Mouse (Mus musculus) CD4-positive, CD25-positive, alpha-beta regulatory T cell, adult 9 weeks (primary cell): ENCODE measurements around the gene Cd44. TPM values are rescaled to one million over a fixed set of nuclear protein-coding genes. Genes with fewer than 3 reads are reported as not detected.

Experiments used
- polyA plus RNA-seq: library from polyadenylated mRNA; unstranded; fragments of 100-300 nt; shearing (Covaris generic); gene quantifications from one replicate; pipeline ENCODE4 v1.2.1, GENCODE M21; 2017

Cd44 gene
- 79.0 TPM for polyA plus RNA-seq

DNA sequence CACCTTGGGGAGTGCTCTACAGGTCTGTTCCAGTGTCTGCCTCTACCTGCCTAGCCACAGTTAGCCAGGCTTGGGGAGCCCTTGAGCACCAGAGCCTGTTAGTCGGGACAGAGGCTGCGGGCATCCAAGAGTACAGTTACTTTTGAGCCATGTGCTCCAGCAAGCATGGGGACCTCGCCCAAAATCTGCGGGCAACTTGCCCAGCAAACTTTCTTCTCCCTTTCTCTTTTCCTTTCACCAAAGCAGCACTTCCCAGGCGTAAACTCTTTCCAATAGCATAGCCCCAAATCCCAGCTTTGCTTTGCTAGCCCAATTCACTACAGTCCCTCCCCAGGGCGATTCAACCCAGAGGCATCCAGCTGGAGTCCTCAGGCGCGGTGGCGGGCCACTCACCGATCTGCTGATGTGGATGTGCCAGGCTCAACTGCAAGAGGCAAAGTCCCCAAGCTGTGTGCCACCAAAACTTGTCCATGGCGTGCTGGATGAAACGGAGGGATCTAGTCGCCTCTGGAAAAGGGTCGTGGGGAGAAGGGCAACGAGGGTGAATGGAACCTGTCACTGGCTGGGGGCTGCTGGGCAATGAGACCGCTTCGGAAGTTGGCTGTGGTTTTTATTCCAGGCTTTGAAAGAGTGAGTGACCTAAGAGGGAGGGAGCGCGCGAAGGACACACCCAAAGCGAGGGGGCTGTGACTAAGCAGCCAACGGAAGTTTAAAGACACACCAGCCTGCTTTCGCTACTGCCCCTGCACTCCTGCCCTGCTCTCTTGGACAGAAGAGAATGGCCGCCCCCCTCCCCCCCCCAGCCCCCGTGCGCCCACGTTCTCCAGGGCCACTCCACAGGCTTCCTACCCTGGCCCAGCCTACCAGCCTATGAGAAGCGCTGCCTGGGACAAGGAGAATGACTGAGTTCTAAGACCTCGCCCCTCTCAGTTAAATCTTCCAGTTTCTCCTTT, at the start of gene Cd44:
Cd44 (minus strand) TSS at position 791 of the 953 bp plus-strand sequence.

Other genes with a start within 250 kb of the Cd44 start
- gene Slc1a2, start 243.0 kb downstream of the Cd44 start, polyA plus RNA-seq: 0.32 TPM
- gene Pdhx, start 171.8 kb upstream of the Cd44 start, polyA plus RNA-seq: 32.4 TPM
- 30.8 TPM for gene Apip, start 172.0 kb upstream of the Cd44 start, polyA plus RNA-seq